Mouse (Mus musculus) kidney, embryonic 14.5 days (tissue): ENCODE data around the gene Celf5. TPM values are rescaled to one million over a fixed set of nuclear protein-coding genes. Genes with fewer than 3 reads are reported as not detected.
A peak's percentile ranks its signal among the peaks of the same experiment; 100 is the strongest.

ENCODE experiments used
- microRNA-seq: library from miRNA; unstranded; fragments of <30 nt; microRNA quantifications from one replicate; pipeline ENCODE4, GENCODE M21; 2016
- polyA plus RNA-seq: library from polyadenylated mRNA; unstranded; fragments of >200 nt; fragmentation: Nextera tagmentation; extraction: Ambion mirVana; gene quantifications from 2 replicates; pipeline ENCODE4 v1.2.1, GENCODE M21; 2014

Celf5 gene
- polyA plus RNA-seq, 1 experiment from 2014 or later = 0.28 TPM

Small RNA genes lying within 50 kb of the gene (microRNA-seq; reads per million reads assigned to microRNA genes)
- not detected for gene Gm25595
- gene Mir1191b = 2.1 reads per million, percentile 3 among the genes with 10 or more reads in this experiment

Other genes starting within 250 kb of the Celf5 start
- 4.5 and 4.7 TPM in 2 replicates for gene Zfr2, start 249.6 kb downstream of the Celf5 start, polyA plus RNA-seq
- gene Matk, start 229.8 kb downstream of the Celf5 start, polyA plus RNA-seq = 5.4 and 7.0 TPM in 2 replicates
- gene Mrpl54, start 215.8 kb downstream of the Celf5 start, polyA plus RNA-seq = 240 and 276 TPM in 2 replicates
- gene Apba3, start 215.7 kb downstream of the Celf5 start, polyA plus RNA-seq = 51.4 and 52.7 TPM in 2 replicates
- 7.6 and 11.6 TPM in 2 replicates for gene Tjp3, start 191.1 kb downstream of the Celf5 start, polyA plus RNA-seq
- 25.4 and 60.7 TPM in 2 replicates for gene Pip5k1c, start 189.7 kb downstream of the Celf5 start, polyA plus RNA-seq
- 21.4 and 29.6 TPM in 2 replicates for gene Cactin, start 161.6 kb downstream of the Celf5 start, polyA plus RNA-seq
- gene Tbxa2r, start 154.0 kb downstream of the Celf5 start, polyA plus RNA-seq = 8.7 and 10.1 TPM in 2 replicates
- gene Gipc3, start 139.4 kb downstream of the Celf5 start, polyA plus RNA-seq = 0.05 and 0.07 TPM in 2 replicates
- gene Hmg20b, start 132.2 kb downstream of the Celf5 start, polyA plus RNA-seq = 115 and 119 TPM in 2 replicates
- gene Mfsd12, start 125.2 kb downstream of the Celf5 start, polyA plus RNA-seq = 4.1 and 4.6 TPM in 2 replicates
- gene 4930404N11Rik, start 116.9 kb downstream of the Celf5 start, polyA plus RNA-seq = 0.14 and 0.30 TPM in 2 replicates
- gene Fzr1, start 104.2 kb downstream of the Celf5 start, polyA plus RNA-seq = 101 and 108 TPM in 2 replicates
- 59.2 and 73.9 TPM in 2 replicates for gene Dohh, start 98.3 kb downstream of the Celf5 start, polyA plus RNA-seq
- gene Gm48551, start 98.2 kb downstream of the Celf5 start, polyA plus RNA-seq = 3.5 and 3.8 TPM in 2 replicates
- 0.61 and 1.5 TPM in 2 replicates for gene Gm48552, start 93.7 kb downstream of the Celf5 start, polyA plus RNA-seq
- 14.9 and 16.4 TPM in 2 replicates for gene Smim24, start 89.7 kb downstream of the Celf5 start, polyA plus RNA-seq
- gene Nfic, start 27.1 kb downstream of the Celf5 start, polyA plus RNA-seq = 47.3 and 59.0 TPM in 2 replicates
- gene Ncln, start 13.7 kb upstream of the Celf5 start, polyA plus RNA-seq = 59.1 and 76.6 TPM in 2 replicates
- 0.41 and 0.54 TPM in 2 replicates for gene S1pr4, start 17.4 kb upstream of the Celf5 start, polyA plus RNA-seq
- gene Gna15, start 41.5 kb upstream of the Celf5 start, polyA plus RNA-seq = 0.23 and 0.60 TPM in 2 replicates
- gene Gna11, start 62.5 kb upstream of the Celf5 start, polyA plus RNA-seq = 77.7 and 89.2 TPM in 2 replicates
- 408 and 609 TPM in 2 replicates for gene Aes, start 76.8 kb upstream of the Celf5 start, polyA plus RNA-seq
- 29.3 and 30.4 TPM in 2 replicates for gene Tle2, start 91.9 kb upstream of the Celf5 start, polyA plus RNA-seq
- 12.6 and 15.5 TPM in 2 replicates for gene Tle6, start 118.4 kb upstream of the Celf5 start, polyA plus RNA-seq
- 0.84 and 0.86 TPM in 2 replicates for gene BC025920, start 123.6 kb upstream of the Celf5 start, polyA plus RNA-seq
- gene Sirt6, start 145.1 kb upstream of the Celf5 start, polyA plus RNA-seq = 39.9 and 40.7 TPM in 2 replicates
- gene Ankrd24, start 145.8 kb upstream of the Celf5 start, polyA plus RNA-seq = 11.3 and 18.5 TPM in 2 replicates
- 5.3 and 6.4 TPM in 2 replicates for gene Gm10778, start 166.3 kb upstream of the Celf5 start, polyA plus RNA-seq
- 18.9 and 19.8 TPM in 2 replicates for gene Zfp433, start 222.1 kb upstream of the Celf5 start, polyA plus RNA-seq